Mouse (Mus musculus): Measurements from ENCODE around the gene Gm49403. TPM values are rescaled to one million over a fixed set of nuclear protein-coding genes. Genes with fewer than 3 reads are reported as not detected.

The Gm49403 gene
- total RNA-seq, 2 experiments from 2014 or later, result not detected

GRCm38 (mm10) chr19:8899079-8899478, 15.3 kb downstream of the Gm49403 start:
- intact Hi-C loops (cut with DNase I), result no loop called here
- no peak for DNase-seq

GRCm38 (mm10) chr19:8903412-8903811, 19.7 kb downstream of the Gm49403 start:
- DNase-seq, result no peak
- intact Hi-C loops (cut with DNase I), result no loop called here

DNA sequence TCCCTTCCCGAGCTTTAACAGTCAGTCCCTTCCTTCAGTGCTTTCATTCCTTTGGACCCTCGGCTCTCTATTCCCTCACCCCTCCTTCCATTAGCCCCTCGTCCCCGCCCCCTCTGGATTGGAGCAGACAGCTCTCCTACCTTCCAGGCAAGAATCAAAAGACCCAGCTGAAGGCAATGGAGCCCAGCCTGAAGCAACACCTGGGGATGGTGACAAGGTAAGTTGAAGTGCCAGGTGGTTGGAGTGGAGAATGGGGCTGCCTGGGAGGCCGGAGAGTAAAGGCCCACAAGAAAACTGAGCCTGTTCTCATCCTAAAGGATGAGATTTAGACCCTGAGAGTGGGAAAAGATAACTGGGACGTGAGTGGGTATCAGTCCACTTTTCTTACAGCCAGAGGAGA, 24.8 kb downstream of the Gm49403 start:
- intact Hi-C loops (cut with DNase I), result no loop called here
- no peak for DNase-seq

DNA sequence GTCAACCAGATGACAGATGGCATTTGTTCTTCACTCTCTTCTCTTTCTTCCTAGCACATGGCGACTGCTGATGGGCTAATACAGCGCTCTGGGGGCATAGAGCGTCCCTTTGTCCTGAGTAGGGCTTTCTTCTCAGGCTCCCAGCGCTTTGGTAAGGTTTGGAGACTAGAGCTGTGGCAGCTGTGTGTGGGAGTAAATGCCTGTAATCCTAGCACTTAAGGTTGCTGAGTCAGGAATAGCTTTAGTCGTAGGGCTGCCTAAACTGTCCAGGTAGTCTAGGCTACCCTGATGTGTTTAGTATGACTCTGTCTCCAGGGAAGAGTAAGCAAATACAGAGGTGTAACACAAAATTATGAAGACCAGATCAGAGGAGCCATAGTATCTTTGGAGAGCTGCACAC, 28.1 kb downstream of the Gm49403 start:
- intact Hi-C loops (cut with DNase I), result loop anchor here (1.0 kb wide), 1 partner anchor 23 kb away; no protein-coding TSS in a partner anchor
- no peak for DNase-seq

DNA sequence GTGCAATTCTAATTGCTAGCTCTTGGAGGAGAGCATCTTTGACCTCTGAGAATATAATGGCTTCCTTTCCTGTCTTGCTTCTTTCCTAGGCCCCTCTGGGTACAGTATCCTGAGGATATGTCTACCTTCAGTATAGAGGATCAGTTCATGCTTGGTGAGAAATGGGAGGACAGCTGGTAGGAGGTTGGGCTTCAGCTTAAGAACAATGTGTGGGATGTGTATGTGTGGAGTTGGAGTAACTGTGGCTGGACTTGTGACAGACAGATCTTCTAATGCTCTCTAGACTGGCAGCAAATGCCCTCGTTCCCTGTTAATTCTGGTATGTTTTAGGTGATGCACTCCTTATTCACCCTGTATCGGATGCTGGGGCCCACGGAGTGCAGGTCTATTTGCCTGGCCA, 30.5 kb downstream of the Gm49403 start:
- intact Hi-C loops (cut with DNase I), result no loop called here

GRCm38 (mm10) chr19:8919000-8919399, 35.3 kb downstream of the Gm49403 start:
- no peak for DNase-seq
- intact Hi-C loops (cut with DNase I), result no loop called here

More for the DNA sequence above, 30.5 kb downstream of the Gm49403 start:
- no peak for DNase-seq

- intact Hi-C loops (cut with DNase I), result no loop called here
Measured at GRCm38 (mm10) chr19:8919684-8920072, 35.9 kb downstream of the Gm49403 start.

DNA sequence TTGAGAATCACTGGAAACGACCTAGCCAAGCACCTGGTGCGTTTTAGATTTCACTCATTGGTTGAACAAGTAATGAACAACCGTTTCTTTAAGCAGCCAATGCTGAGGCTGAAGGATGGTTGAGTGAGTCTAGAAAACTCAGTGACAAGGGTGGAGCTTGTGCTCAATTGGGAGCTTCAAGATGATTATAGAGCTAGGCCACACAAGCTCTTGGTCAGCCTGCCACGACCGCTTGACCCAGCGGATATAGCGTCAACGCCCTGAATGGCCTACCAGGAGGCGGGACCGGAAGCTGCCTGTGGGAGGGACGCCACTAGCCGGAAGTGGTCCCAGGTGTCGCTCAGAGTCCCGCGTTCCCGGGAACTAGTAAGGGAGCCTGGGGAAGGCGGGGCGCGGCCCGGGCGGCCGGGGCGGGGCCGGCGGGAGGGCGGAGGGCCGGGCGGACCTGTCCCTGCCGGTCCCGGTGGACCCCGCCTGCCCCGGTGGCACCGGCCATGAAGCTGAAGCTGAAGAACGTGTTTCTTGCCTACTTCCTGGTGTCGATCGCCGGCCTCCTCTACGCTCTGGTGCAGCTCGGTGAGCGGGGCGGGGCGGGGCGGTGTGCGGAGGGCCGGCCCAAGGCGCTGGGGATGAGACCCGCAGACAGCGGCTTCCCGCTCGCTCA, 36.5 kb downstream of the Gm49403 start, which contains the start of gene B3gat3:
Gene B3gat3 (plus strand): TSS at position 302 of the 664 bp plus-strand sequence.
- DNase-seq, result peak; percentile 95
- intact Hi-C loops (cut with DNase I), result no loop called here

More at GRCm38 (mm10) chr19:8919684-8920072, 35.9 kb downstream of the Gm49403 start:
- DNase-seq, result no peak

DNA sequence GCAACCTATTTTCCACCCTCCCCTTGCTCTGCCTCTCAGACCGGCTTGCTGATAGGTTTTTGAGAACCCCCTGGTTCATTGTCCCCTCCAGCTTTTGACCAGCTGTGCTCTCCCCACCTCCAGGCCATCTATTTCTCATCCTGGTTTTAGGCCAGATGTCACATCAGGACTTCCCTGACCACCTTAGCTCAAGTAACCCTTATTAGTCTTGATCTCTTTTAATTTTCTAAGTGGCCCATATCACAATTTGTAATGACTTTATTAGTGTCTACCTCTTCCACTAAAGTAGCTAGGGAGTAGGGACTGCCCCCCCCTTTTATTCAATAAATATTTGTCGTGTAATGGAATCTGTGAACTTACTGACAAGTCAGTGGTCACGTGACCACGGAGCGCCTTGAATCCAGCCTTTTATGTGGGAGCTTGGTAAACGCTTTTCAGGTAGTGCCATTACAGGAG, 37.1 kb downstream of the Gm49403 start:
- intact Hi-C loops (cut with DNase I), result no loop called here
- no peak for DNase-seq

DNA sequence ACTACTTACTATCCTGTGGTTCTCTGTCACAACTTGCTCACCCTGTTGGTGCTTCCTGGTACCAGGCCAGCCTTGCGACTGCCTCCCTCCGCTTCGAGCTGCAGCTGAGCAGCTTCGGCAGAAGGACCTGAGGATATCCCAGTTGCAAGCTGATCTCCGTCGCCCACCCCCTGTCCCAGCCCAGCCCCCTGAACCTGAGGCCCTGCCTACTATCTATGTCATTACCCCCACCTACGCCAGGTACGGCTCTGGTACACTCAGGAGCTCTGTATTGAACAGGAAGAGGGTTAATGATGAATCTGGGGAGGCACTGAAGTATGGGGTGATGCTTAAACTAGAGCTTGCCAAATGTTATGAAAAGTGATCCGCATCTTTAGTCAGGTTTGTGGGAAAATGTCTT, 38.0 kb downstream of the Gm49403 start:
- intact Hi-C loops (cut with DNase I), result no loop called here
- no peak for DNase-seq

- intact Hi-C loops (cut with DNase I), result no loop called here
- DNase-seq, result no peak
Measured at GRCm38 (mm10) chr19:8926766-8927165, 43.0 kb downstream of the Gm49403 start.

- intact Hi-C loops (cut with DNase I), result loop anchor here (2.0 kb wide), 1 partner anchor 55 kb away; no protein-coding TSS in a partner anchor
- no peak for DNase-seq
Measured at GRCm38 (mm10) chr19:8927891-8928525, 44.3 kb downstream of the Gm49403 start.

DNA sequence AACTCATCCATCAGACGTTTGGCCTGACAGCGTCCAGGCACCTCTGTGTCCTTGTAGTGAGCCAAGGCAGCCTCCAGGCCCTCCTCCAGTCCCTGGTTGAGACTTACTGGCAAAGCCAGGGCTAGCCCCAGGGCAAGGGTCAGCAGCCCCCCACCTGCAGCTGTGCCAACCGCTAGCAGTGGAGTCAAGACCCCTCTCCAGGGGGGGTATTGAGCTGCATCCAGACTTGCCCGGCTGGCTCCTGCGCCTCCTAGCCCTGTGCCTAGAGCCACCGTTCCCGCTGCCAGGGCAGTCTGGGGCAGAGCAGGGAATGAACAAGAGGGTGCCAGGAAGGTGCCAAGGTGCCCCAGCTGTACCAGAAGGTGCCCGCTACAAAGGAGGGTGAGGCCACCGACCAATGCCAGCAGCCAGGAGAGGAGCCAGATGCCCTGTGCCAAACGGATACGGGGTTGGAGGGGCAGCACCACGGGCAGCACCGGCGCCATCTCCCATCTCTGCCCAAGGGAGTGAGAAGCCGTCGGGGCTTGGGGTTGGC, 45.0 kb downstream of the Gm49403 start:
- peak in 1 of 2 experiments; percentile 31 for DNase-seq
- intact Hi-C loops (cut with DNase I), result loop anchor here (2.0 kb wide), 1 partner anchor 56 kb away; no protein-coding TSS in a partner anchor

- intact Hi-C loops (cut with DNase I), result loop anchor here (2.0 kb wide), 1 partner anchor 57 kb away; no protein-coding TSS in a partner anchor
Measured at GRCm38 (mm10) chr19:8929224-8930088, 45.7 kb downstream of the Gm49403 start, which contains the start of the genes Rom1 and Eml3. TSS of gene Rom1 (minus strand) at chr19:8929356. TSS of gene Eml3 (plus strand) at chr19:8929552.

DNA sequence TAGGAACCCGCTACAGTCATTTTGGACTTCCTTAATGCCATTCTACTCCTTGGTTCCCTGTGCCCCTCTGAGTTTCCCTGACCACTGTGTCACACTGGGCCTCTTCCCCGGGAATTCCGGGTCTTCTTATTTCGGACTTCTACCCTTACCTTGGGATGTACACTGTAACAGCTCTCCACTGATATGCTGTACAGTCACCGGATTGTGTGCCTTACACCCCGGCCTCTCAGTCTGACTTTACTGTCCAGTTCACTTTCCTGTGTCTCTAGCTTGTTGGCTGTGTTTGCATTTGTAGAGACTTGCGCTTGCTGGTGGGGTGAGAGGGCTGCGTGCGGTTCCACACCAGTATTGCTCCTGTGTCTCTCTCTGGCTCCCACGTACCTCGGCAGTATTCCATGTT, 46.4 kb downstream of the Gm49403 start:
- intact Hi-C loops (cut with DNase I), result no loop called here
- no peak for DNase-seq

More at GRCm38 (mm10) chr19:8929224-8930088, 45.7 kb downstream of the Gm49403 start, which contains the start of the genes Rom1 and Eml3:
- DNase-seq, result peak; percentile 93 to 96

DNA sequence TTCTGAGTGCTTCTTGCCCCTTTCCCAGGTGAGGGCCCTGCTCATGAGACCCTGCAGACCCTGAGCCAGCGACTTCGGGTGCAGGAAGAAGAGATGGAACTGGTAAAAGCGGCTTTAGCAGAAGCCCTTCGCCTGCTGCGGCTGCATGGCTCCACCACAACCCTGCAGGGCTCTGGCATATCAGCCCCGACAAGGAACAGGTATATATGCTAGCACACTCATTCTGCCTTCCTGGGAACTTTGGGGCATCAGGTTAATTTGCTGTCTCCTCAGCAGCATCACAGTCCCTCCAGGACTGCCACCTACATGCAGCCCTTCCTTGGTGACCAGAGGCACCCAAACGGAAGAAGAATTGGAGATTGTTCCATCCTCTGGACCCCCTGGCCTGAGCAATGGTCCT, 47.0 kb downstream of the Gm49403 start:
- no peak for DNase-seq
- intact Hi-C loops (cut with DNase I), result no loop called here

GRCm38 (mm10) chr19:8936736-8937135, 53.0 kb downstream of the Gm49403 start:
- no peak for DNase-seq

More at GRCm38 (mm10) chr19:8936736-8937135, 53.0 kb downstream of the Gm49403 start:
- intact Hi-C loops (cut with DNase I), result no loop called here

Data from gastrocnemius, postnatal 36 days (tissue).